Mouse (Mus musculus): ENCODE measurements around the gene Olfr531. TPM values are rescaled to one million over a fixed set of nuclear protein-coding genes. Genes with fewer than 3 reads are reported as not detected.

Olfr531 gene
- not detected for polyA plus RNA-seq (2014; fragmentation: Illumina TruSeq; extraction: RNeasy Lipid Tissue Mini Kit (QIAGEN cat#74804); ENCODE audit: low read depth, low replicate concordance)

GRCm38 (mm10) chr7:140402818-140403217 lies at the start of gene Olfr531:
Gene Olfr531 (minus strand): TSS chr7:140402918.

GRCm38 (mm10) chr7:140421539-140421938 lies 18.8 kb upstream of the Olfr531 start, which contains the start of gene Olfr532:
Gene Olfr532 (minus strand): TSS chr7:140421639.

GRCm38 (mm10) chr7:140376231-140376630 lies 26.5 kb downstream of the Olfr531 start, which contains the start of gene Olfr530:
Gene Olfr530 (minus strand): TSS chr7:140376331.

GRCm38 (mm10) chr7:140361571-140361970 lies 41.1 kb downstream of the Olfr531 start, which contains the start of gene Olfr60:
Gene Olfr60 (minus strand): TSS chr7:140361671.

Other genes starting within 250 kb of the Olfr531 start
- gene Sprn, start 248.0 kb downstream of the Olfr531 start, polyA plus RNA-seq (2014; fragmentation: Illumina TruSeq; extraction: RNeasy Lipid Tissue Mini Kit (QIAGEN cat#74804); ENCODE audit: low read depth, low replicate concordance) = 0.95 TPM
- not detected for gene Olfr522, start 238.2 kb downstream of the Olfr531 start, polyA plus RNA-seq (2014; fragmentation: Illumina TruSeq; extraction: RNeasy Lipid Tissue Mini Kit (QIAGEN cat#74804); ENCODE audit: low read depth, low replicate concordance)
- gene Olfr523, start 229.7 kb downstream of the Olfr531 start, polyA plus RNA-seq (2014; fragmentation: Illumina TruSeq; extraction: RNeasy Lipid Tissue Mini Kit (QIAGEN cat#74804); ENCODE audit: low read depth, low replicate concordance) = not detected
- gene Olfr524, start 197.0 kb downstream of the Olfr531 start, polyA plus RNA-seq (2014; fragmentation: Illumina TruSeq; extraction: RNeasy Lipid Tissue Mini Kit (QIAGEN cat#74804); ENCODE audit: low read depth, low replicate concordance) = not detected
- gene Cd163l1, start 184.7 kb downstream of the Olfr531 start, polyA plus RNA-seq (2014; fragmentation: Illumina TruSeq; extraction: RNeasy Lipid Tissue Mini Kit (QIAGEN cat#74804); ENCODE audit: low read depth, low replicate concordance) = not detected
- gene 5830411N06Rik, start 155.6 kb downstream of the Olfr531 start, polyA plus RNA-seq (2014; fragmentation: Illumina TruSeq; extraction: RNeasy Lipid Tissue Mini Kit (QIAGEN cat#74804); ENCODE audit: low read depth, low replicate concordance) = not detected
- not detected for gene Olfr525, start 82.1 kb downstream of the Olfr531 start, polyA plus RNA-seq (2014; fragmentation: Illumina TruSeq; extraction: RNeasy Lipid Tissue Mini Kit (QIAGEN cat#74804); ENCODE audit: low read depth, low replicate concordance)
- gene Olfr527, start 68.9 kb downstream of the Olfr531 start, polyA plus RNA-seq (2014; fragmentation: Illumina TruSeq; extraction: RNeasy Lipid Tissue Mini Kit (QIAGEN cat#74804); ENCODE audit: low read depth, low replicate concordance) = not detected
- gene Olfr60, start 41.2 kb downstream of the Olfr531 start, polyA plus RNA-seq (2014; fragmentation: Illumina TruSeq; extraction: RNeasy Lipid Tissue Mini Kit (QIAGEN cat#74804); ENCODE audit: low read depth, low replicate concordance) = not detected
- not detected for gene Olfr530, start 26.6 kb downstream of the Olfr531 start, polyA plus RNA-seq (2014; fragmentation: Illumina TruSeq; extraction: RNeasy Lipid Tissue Mini Kit (QIAGEN cat#74804); ENCODE audit: low read depth, low replicate concordance)
- gene Olfr532, start 18.7 kb upstream of the Olfr531 start, polyA plus RNA-seq (2014; fragmentation: Illumina TruSeq; extraction: RNeasy Lipid Tissue Mini Kit (QIAGEN cat#74804); ENCODE audit: low read depth, low replicate concordance) = not detected
- not detected for gene Olfr533, start 60.5 kb upstream of the Olfr531 start, polyA plus RNA-seq (2014; fragmentation: Illumina TruSeq; extraction: RNeasy Lipid Tissue Mini Kit (QIAGEN cat#74804); ENCODE audit: low read depth, low replicate concordance)
- not detected for gene Olfr535, start 81.3 kb upstream of the Olfr531 start, polyA plus RNA-seq (2014; fragmentation: Illumina TruSeq; extraction: RNeasy Lipid Tissue Mini Kit (QIAGEN cat#74804); ENCODE audit: low read depth, low replicate concordance)
- gene Olfr536, start 104.5 kb upstream of the Olfr531 start, polyA plus RNA-seq (2014; fragmentation: Illumina TruSeq; extraction: RNeasy Lipid Tissue Mini Kit (QIAGEN cat#74804); ENCODE audit: low read depth, low replicate concordance) = not detected
- gene Olfr538, start 165.0 kb upstream of the Olfr531 start, polyA plus RNA-seq (2014; fragmentation: Illumina TruSeq; extraction: RNeasy Lipid Tissue Mini Kit (QIAGEN cat#74804); ENCODE audit: low read depth, low replicate concordance) = not detected
- gene Olfr46, start 198.4 kb upstream of the Olfr531 start, polyA plus RNA-seq (2014; fragmentation: Illumina TruSeq; extraction: RNeasy Lipid Tissue Mini Kit (QIAGEN cat#74804); ENCODE audit: low read depth, low replicate concordance) = not detected
- gene Olfr61, start 226.1 kb upstream of the Olfr531 start, polyA plus RNA-seq (2014; fragmentation: Illumina TruSeq; extraction: RNeasy Lipid Tissue Mini Kit (QIAGEN cat#74804); ENCODE audit: low read depth, low replicate concordance) = not detected
- not detected for gene Olfr53, start 243.5 kb upstream of the Olfr531 start, polyA plus RNA-seq (2014; fragmentation: Illumina TruSeq; extraction: RNeasy Lipid Tissue Mini Kit (QIAGEN cat#74804); ENCODE audit: low read depth, low replicate concordance)